Mouse (Mus musculus): Measurements from ENCODE around the gene Hoxc4.

The Hoxc4 gene

GRCm38 (mm10) chr15:103082622-103083021 lies 63.9 kb downstream of the Hoxc4 start:
- no peak for DNase-seq (ENCODE audit: low read depth, low spot score)

- no peak for DNase-seq (ENCODE audit: low read depth, low spot score)
Measured at GRCm38 (mm10) chr15:103083598-103083997, 64.9 kb downstream of the Hoxc4 start.

GRCm38 (mm10) chr15:103084944-103085343 lies 66.2 kb downstream of the Hoxc4 start:
- DNase-seq (ENCODE audit: low read depth, low spot score) = no peak

- no peak for DNase-seq (ENCODE audit: low read depth, low spot score)
Measured at GRCm38 (mm10) chr15:103085831-103086671, 67.3 kb downstream of the Hoxc4 start.
